Mouse (Mus musculus) limb, embryonic 15.5 days (tissue): Measurements from ENCODE around the gene Golt1b. TPM values are rescaled to one million over a fixed set of nuclear protein-coding genes. Genes with fewer than 3 reads are reported as not detected.
A peak's percentile ranks its signal among the peaks of the same experiment; 100 is the strongest.

Experiments used
- ATAC-seq: fragments of 200-750 bp; cut with Nextera tagmentation; 2 replicates; pipeline ENCODE4 v1.8.0; 2017; ENCODE audit warnings: low read depth, moderate TSS enrichment; ENCODE audit not compliant: insufficient number of reproducible peaks, low FRiP score, low TSS enrichment
- H3K27ac ChIP-seq: fragments of 300-500 bp; sonication (generic); 2 replicates; pipeline ENCODE4 v1.5.1; 2015; ENCODE audit warnings: moderate library complexity, mild to moderate bottlenecking, inconsistent platforms
- H3K27me3 ChIP-seq: fragments of 300-500 bp; sonication (generic); 2 replicates; pipeline ENCODE4 v1.6.1; 2015; ENCODE audit warnings: inconsistent platforms
- H3K36me3 ChIP-seq: fragments of 300-500 bp; sonication (generic); 2 replicates; pipeline ENCODE4 v1.6.1; 2015; ENCODE audit warnings: inconsistent platforms
- H3K4me1 ChIP-seq: fragments of 300-500 bp; sonication (generic); 2 replicates; pipeline ENCODE4 v1.6.1; 2015; ENCODE audit warnings: inconsistent platforms
- H3K4me2 ChIP-seq: fragments of 300-500 bp; sonication (generic); 2 replicates; pipeline ENCODE4 v1.6.1; 2015; ENCODE audit warnings: mild to moderate bottlenecking, inconsistent platforms
- H3K4me3 ChIP-seq: fragments of 300-500 bp; sonication (generic); 2 replicates; pipeline ENCODE4 v1.5.1; 2015; ENCODE audit warnings: mild to moderate bottlenecking, inconsistent platforms
- H3K9ac ChIP-seq: fragments of 300-500 bp; sonication (generic); 2 replicates; pipeline ENCODE4 v1.6.1; 2015; ENCODE audit warnings: inconsistent platforms
- H3K9me3 ChIP-seq: fragments of 300-500 bp; sonication (generic); 2 replicates; pipeline ENCODE4 v1.6.1; 2016; ENCODE audit warnings: inconsistent platforms
- WGBS: fragments of 180-500 bp; shearing (Covaris S2); methylation state at CpG from one replicate; pipeline ENCODE4 v1.1.7; 2015; 5-methylcytosine and 5-hydroxymethylcytosine counted together
- polyA plus RNA-seq: library from polyadenylated mRNA; unstranded; fragments of >200 nt; fragmentation: Nextera tagmentation; extraction: Ambion mirVana; gene quantifications from 2 replicates; pipeline ENCODE4 v1.2.1, GENCODE M21; 2015

Golt1b gene
- polyA plus RNA-seq, 1 experiment from 2014 or later: 130 TPM

DNA sequence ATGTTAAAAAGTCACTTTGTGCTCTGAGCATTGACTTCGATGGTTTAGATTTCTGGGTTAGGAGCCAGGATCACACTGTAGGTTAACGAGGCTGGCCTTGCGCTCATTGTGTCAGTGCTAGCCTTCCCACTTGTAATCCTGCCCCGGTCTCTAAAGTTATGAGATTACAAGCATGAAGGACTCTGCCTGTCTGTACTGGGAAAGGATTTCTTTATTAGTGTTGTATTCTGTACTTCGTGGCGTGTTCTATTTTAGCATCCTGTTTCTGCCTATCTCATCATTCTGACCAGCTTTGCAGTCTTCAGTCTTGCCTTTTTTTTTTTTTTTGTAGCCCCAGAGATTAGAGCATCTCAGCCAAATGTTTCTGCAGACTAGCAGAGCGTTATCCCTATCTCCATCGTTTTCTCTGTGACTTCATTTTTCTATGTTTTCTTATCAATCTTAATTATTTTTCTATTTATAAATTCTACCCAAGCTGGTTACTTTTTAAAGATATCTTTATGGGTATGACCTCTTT, 792 bp downstream of the Golt1b start:
- H3K27me3 ChIP-seq: no peaks in the 10 kb centered on the region
- peak overlapping the region; percentile 92 for H3K9ac ChIP-seq
- H3K4me1 ChIP-seq: peaks cover 27% of the 10 kb centered on the region
- H3K4me3 ChIP-seq: peak overlapping the region; percentile 96
- no peak for ATAC-seq
- peak overlapping the region; percentile 67 for H3K4me2 ChIP-seq
- 16% methylated on average over 8 of the region's 8 CpGs for WGBS
- H3K9me3 ChIP-seq: no peaks in the 10 kb centered on the region
- H3K36me3 ChIP-seq: peaks cover 1% of the 10 kb centered on the region
- H3K27ac ChIP-seq: peak overlapping the region; percentile 74; the same call in 1 of the 2 replicates

- Histone ChIP-seq H3K9ac (no peak overlapping the region), H3K9me3 (no peaks in the 10 kb centered on the region), H3K4me2 (no peak overlapping the region), H3K36me3 (peaks cover 13% of the 10 kb centered on the region), H3K4me1 (peaks cover 27% of the 10 kb centered on the region), H3K27ac (no peak overlapping the region), H3K4me3 (no peak overlapping the region), H3K27me3 (no peaks in the 10 kb centered on the region)
- ATAC-seq: no peak
- 84% methylated on average over 2 of the region's 2 CpGs for WGBS
Observed at GRCm38 (mm10) chr6:142389101-142389500, 2.1 kb downstream of the Golt1b start.

DNA sequence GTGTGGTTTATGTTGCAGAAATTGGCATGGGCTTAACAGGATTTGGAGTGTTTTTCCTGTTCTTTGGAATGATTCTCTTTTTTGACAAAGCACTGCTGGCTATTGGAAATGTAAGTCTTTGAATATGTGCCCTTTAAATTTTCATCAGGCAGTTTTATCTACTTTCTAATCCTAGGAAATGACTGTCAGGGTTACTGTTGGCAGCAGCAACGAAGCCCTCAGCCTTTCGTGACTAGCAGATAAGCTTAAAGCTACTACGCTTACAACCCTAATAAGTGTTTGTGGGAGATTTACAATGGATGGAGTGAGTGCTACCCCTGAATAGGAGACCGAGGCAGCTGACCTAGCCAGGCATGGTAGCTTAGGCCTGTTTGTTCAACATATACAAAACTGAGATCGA, 5.3 kb downstream of the Golt1b start:
- Histone ChIP-seq H3K36me3 (peaks cover 39% of the 10 kb centered on the region), H3K27me3 (no peaks in the 10 kb centered on the region), H3K4me3 (no peak overlapping the region), H3K4me1 (peaks cover 21% of the 10 kb centered on the region), H3K9ac (no peak overlapping the region), H3K9me3 (no peaks in the 10 kb centered on the region), H3K27ac (no peak overlapping the region), H3K4me2 (no peak overlapping the region)
- no peak for ATAC-seq
- WGBS: 69% methylated on average over 5 of the region's 5 CpGs

GRCm38 (mm10) chr6:142394669-142395068, 7.6 kb downstream of the Golt1b start:
- Histone ChIP-seq H3K9me3 (no peaks in the 10 kb centered on the region), H3K27me3 (no peaks in the 10 kb centered on the region), H3K9ac (no peak overlapping the region), H3K4me2 (no peak overlapping the region), H3K27ac (no peak overlapping the region), H3K4me3 (no peak overlapping the region), H3K36me3 (peaks cover 39% of the 10 kb centered on the region), H3K4me1 (peaks cover 5% of the 10 kb centered on the region)
- WGBS: 91% methylated on average over 5 of the region's 5 CpGs
- no peak for ATAC-seq

GRCm38 (mm10) chr6:142395756-142396155, 8.7 kb downstream of the Golt1b start:
- no peak overlapping the region for H3K27ac ChIP-seq
- peaks cover 5% of the 10 kb centered on the region for H3K4me1 ChIP-seq
- H3K27me3 ChIP-seq: no peaks in the 10 kb centered on the region
- no peak overlapping the region for H3K4me3 ChIP-seq
- H3K9me3 ChIP-seq: no peaks in the 10 kb centered on the region
- WGBS: 92% methylated on average over 6 of the region's 6 CpGs
- H3K9ac ChIP-seq: no peak overlapping the region
- no peak overlapping the region for H3K4me2 ChIP-seq
- no peak for ATAC-seq
- peaks cover 47% of the 10 kb centered on the region for H3K36me3 ChIP-seq

DNA sequence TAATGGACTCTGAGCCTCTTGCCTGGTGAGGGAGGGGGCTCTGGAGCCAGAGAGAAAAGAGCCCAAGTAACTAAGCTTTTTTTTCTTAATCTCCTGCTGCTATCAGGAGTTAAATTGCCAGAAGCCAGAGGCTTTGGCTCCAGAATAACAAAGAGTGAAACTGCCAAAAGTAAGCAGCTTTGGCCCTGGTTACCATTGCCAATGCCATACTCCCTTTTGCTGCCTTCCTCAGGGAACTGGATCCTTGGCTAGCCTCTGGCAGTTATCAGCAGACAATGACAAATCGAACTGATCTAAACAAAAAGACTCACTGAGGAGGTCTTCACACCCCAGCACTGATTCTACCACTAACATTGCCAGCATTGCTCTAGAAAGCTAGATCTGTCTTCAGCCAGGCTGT, 24.1 kb downstream of the Golt1b start:
- peaks cover 5% of the 10 kb centered on the region for H3K4me1 ChIP-seq
- H3K4me3 ChIP-seq: no peak overlapping the region
- no peaks in the 10 kb centered on the region; the same call in 1 of the 2 replicates for H3K36me3 ChIP-seq
- H3K9me3 ChIP-seq: no peaks in the 10 kb centered on the region
- H3K27ac ChIP-seq: no peak overlapping the region
- no peak overlapping the region for H3K4me2 ChIP-seq
- ATAC-seq: no peak
- whole genome bisulfite sequencing: 38% methylated on average over 1 of the region's 1 CpGs
- no peak overlapping the region for H3K9ac ChIP-seq
- H3K27me3 ChIP-seq: peaks cover 24% of the 10 kb centered on the region

DNA sequence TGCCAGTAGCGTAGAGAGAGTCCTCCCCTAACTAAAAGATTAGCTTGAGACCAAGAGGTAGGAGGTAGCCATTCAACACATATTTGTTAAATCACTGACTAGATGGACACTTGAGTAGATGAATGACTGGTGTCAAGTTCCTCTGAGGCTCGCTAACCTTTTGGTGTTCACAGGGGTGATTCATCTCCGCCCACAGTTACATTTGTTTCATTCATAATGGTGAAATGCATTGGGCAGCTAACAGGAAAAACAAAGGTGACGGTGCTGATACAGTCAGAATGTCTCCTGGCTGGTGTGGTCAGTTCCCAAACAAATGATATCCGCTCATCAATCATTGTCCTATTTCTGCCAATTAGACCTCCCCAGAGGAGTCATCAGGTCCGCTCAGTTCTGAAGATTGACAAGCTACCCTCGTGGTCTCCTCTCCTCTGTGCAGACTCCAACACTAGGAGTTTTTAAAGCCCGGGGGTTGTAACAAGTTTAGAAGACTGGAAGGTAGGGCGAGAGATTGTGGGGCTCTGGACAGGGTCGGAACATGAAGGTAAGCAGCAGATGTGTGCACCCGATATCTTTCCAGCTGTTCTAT, 26.0 kb downstream of the Golt1b start, which contains the start of gene Spx:
Gene Spx, plus strand, starts transcription at position 536 of the 586 bp plus-strand sequence.
- WGBS: 66% methylated on average over 11 of the region's 11 CpGs
- H3K4me2 ChIP-seq: no peak within 1 kb of the TSS
- ATAC-seq: no peak

GRCm38 (mm10) chr6:142413845-142414244, 26.8 kb downstream of the Golt1b start:
- Histone ChIP-seq H3K4me3 (no peak overlapping the region), H3K4me2 (no peak overlapping the region)

More for the DNA sequence above, 26.0 kb downstream of the Golt1b start, which contains the start of gene Spx:
- Histone ChIP-seq H3K27me3 (peaks cover 24% of the 10 kb centered on the region), H3K9ac (no peak within 1 kb of the TSS), H3K36me3 (no peaks in the 10 kb centered on the region; the same call in 1 of the 2 replicates), H3K4me1 (peaks cover 5% of the 10 kb centered on the region), H3K9me3 (no peaks in the 10 kb centered on the region), H3K27ac (no peak within 1 kb of the TSS), H3K4me3 (no peak within 1 kb of the TSS)

GRCm38 (mm10) chr6:142414597-142414996, 27.6 kb downstream of the Golt1b start:
- Histone ChIP-seq H3K4me3 (peak overlapping the region; percentile 11), H3K4me1 (peaks cover 5% of the 10 kb centered on the region), H3K27ac (no peak overlapping the region), H3K36me3 (peaks cover 3% of the 10 kb centered on the region; the same call in 1 of the 2 replicates), H3K9me3 (no peaks in the 10 kb centered on the region), H3K27me3 (peaks cover 24% of the 10 kb centered on the region), H3K4me2 (peak overlapping the region; percentile 24; the same call in 1 of the 2 replicates), H3K9ac (no peak overlapping the region)
- no peak for ATAC-seq
- WGBS: under 1% methylated on average over 24 of the region's 24 CpGs

More at GRCm38 (mm10) chr6:142413845-142414244, 26.8 kb downstream of the Golt1b start:
- Histone ChIP-seq H3K4me1 (peaks cover 5% of the 10 kb centered on the region), H3K36me3 (peaks cover 3% of the 10 kb centered on the region; the same call in 1 of the 2 replicates), H3K27me3 (peaks cover 24% of the 10 kb centered on the region), H3K9ac (no peak overlapping the region), H3K9me3 (no peaks in the 10 kb centered on the region), H3K27ac (no peak overlapping the region)
- 13% methylated on average over 12 of the region's 12 CpGs for WGBS
- ATAC-seq: no peak

DNA sequence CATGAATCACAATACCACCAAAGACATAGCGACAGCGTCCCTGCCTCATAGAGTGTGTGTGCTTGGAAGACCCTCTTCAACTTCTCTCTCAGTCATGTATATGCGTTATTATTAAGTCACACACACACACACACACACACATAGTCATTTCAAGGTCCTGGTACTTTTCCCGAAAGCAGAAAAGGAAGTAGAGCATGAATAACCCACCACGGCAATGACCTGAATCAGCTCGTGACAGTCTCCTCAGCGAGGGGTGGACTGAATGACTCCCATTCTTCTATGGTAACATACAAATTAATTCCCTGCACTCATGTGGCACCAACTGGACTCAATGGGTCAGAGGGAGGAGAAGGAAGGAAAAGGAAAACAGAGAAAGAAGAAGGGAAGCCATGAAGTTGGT, 38.0 kb downstream of the Golt1b start:
- no peak overlapping the region for H3K4me3 ChIP-seq
- no peaks in the 10 kb centered on the region for H3K9me3 ChIP-seq
- H3K27ac ChIP-seq: no peak overlapping the region
- no peaks in the 10 kb centered on the region for H3K27me3 ChIP-seq
- H3K4me1 ChIP-seq: no peaks in the 10 kb centered on the region
- WGBS: 71% methylated on average over 7 of the region's 7 CpGs
- no peak overlapping the region for H3K4me2 ChIP-seq
- H3K36me3 ChIP-seq: no peaks in the 10 kb centered on the region
- H3K9ac ChIP-seq: no peak overlapping the region
- no peak for ATAC-seq

GRCm38 (mm10) chr6:142429072-142429471, 42.1 kb downstream of the Golt1b start:
- Histone ChIP-seq H3K4me1 (no peaks in the 10 kb centered on the region), H3K4me2 (no peak overlapping the region), H3K36me3 (no peaks in the 10 kb centered on the region), H3K9me3 (no peaks in the 10 kb centered on the region), H3K27me3 (no peaks in the 10 kb centered on the region), H3K27ac (no peak overlapping the region), H3K4me3 (no peak overlapping the region), H3K9ac (no peak overlapping the region)
- ATAC-seq: no peak

- H3K36me3 ChIP-seq: no peaks in the 10 kb centered on the region
- no peak for ATAC-seq
- 59% methylated on average over 12 of the region's 12 CpGs for WGBS
Observed at GRCm38 (mm10) chr6:142451381-142451780, 64.4 kb downstream of the Golt1b start.

More at GRCm38 (mm10) chr6:142451381-142451780, 64.4 kb downstream of the Golt1b start:
- no peak overlapping the region for H3K4me2 ChIP-seq
- no peaks in the 10 kb centered on the region for H3K4me1 ChIP-seq
- no peaks in the 10 kb centered on the region for H3K27me3 ChIP-seq
- H3K27ac ChIP-seq: no peak overlapping the region
- H3K9me3 ChIP-seq: no peaks in the 10 kb centered on the region
- no peak overlapping the region for H3K4me3 ChIP-seq
- H3K9ac ChIP-seq: no peak overlapping the region
